Mouse (Mus musculus) fat pad, adult 2 months (tissue): ENCODE data around the gene Usp50.

Experiments
- DNase-seq: peaks from one replicate; pipeline ENCODE4 v3.0.0-alpha.2; 2011; ENCODE audit warnings: low read depth, low spot score; ENCODE audit errors: extremely low read depth

The Usp50 gene

DNA sequence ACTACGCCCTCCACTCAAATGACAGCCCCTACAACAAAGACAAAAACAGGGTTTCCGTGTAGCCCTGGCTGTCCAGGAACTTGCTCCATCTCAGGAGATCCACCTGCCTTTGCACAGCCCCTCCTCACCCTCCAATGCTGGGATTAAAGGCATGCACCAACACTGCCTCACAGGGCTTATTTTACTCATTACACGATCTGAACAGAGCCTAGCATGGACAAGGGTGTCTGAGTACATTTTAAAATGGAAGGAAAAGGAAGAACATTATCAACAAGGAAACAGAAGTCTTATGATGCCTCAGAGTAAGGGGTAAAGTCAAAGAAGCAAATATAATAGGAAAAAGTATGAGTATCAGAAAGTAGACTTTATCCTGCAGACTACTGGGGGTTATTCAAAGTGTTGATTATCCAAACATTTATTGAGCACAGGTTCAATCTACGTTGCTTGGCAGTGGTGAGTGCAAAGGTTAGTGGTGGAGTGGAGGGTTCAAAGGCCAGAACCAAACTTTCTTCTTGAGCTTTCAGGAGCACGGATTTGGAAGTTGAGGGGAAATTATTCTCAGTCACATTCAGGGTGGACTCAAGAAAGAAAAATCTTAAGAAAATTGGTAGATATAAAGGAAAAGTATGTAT lies 114.5 kb downstream of the Usp50 start:
- DNase-seq = no peak

DNA sequence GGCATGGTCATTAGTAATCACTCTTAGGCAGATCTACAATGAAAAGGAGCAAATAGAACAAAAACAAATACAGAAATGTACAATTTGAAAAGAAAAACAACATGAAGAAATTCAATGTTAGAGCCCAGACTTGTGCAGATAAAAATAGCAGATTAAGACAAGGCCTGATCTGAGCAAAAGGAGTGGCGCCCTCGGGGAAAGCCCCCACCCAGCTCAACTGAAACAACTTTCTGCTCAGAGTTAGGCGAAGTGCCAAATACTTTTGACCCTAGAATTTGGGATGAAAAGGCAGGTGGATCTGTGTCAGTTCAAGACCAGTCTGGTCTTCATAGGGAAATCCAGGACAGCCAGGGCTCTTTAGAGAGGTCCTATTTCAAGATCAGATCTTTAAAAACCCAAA lies 117.3 kb downstream of the Usp50 start:
- no peak for DNase-seq

DNA sequence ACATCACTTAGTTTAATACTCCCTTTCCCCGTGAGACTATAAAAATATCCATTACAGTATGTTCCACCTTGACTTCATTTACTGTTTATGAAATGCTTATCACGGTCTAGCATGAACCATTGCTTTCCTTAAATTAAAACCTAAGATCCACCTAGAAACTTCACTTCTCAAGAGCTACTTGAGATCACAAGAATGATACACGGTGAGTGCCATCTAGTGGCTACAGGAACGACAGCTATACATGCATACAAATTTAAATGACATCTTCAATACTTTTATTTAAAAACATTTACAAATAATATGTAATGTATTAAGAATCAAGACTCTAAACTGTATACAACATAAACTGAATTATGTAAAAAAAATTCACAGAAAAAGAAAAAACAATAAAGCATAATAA lies 119.8 kb downstream of the Usp50 start:
- DNase-seq = no peak
